Mouse (Mus musculus) embryonic stem cell, embryonic (primary cell): ENCODE results near the gene Mtcl1.

ENCODE experiments used
- CTCF ChIA-PET, 4 experiments: fragments of 300-600 bp in 2 of 4; fragments of 350-600 bp in 2 of 4; sonication (Branson Sonifier 250); formaldehyde crosslinking; loops; one replicate each; lab custom pipeline; 2022; ENCODE audit warnings: inconsistent platforms in 2 of 4; lab: Charles Lee
- POLR2A ChIA-PET, 4 experiments: fragments of 300-600 bp in 2 of 4; fragments of 350-600 bp in 2 of 4; sonication (Branson Sonifier 250); formaldehyde crosslinking; loops; one replicate each; lab custom pipeline; 2022; ENCODE audit warnings: antibody characterized with exemption in 4 of 4, inconsistent platforms in 1 of 4; lab: Charles Lee

The Mtcl1 gene

GRCm38 (mm10) chr17:66364525-66365292 is 84.8 kb downstream of the Mtcl1 start:
- POLR2A ChIA-PET, result interaction anchor here (0.6 to 3.3 kb wide), 27 partner anchors 10 to 172 kb away, joined by 3 to 20 read pairs (median 5); partner anchors contain the start of gene Mtcl1 (in 1 of the 4)
- CTCF ChIA-PET, result no interaction called here

GRCm38 (mm10) chr17:66363852-66364524 is 85.6 kb downstream of the Mtcl1 start:
- ChIA-PET CTCF (interaction anchor here in 1 of 4 experiments (1.4 kb wide), 1 partner anchor 86 kb away, joined by 3 read pairs; the partner anchor contains the start of gene Mtcl1), POLR2A (interaction anchor here (0.5 to 3.3 kb wide), 33 partner anchors 8 to 172 kb away, joined by 3 to 20 read pairs (median 5); partner anchors contain the start of gene Mtcl1 (in 1 of the 4))

- POLR2A ChIA-PET, result interaction anchor here (0.5 to 3.3 kb wide), 52 partner anchors 8 to 1339 kb away, joined by 3 to 20 read pairs (median 4); partner anchors contain the start of gene Mtcl1 (in 2 of the 4)
- CTCF ChIA-PET, result interaction anchor here in 3 of 4 experiments (0.5 to 1.4 kb wide), 6 partner anchors 8 to 238 kb away, joined by 3 to 5 read pairs (median 3); partner anchors contain the start of gene Mtcl1 (in 1 of the 3)
Measured at GRCm38 (mm10) chr17:66362287-66363016, 87.1 kb downstream of the Mtcl1 start.

- ChIA-PET POLR2A (interaction anchor here (0.5 to 3.2 kb wide), 31 partner anchors 8 to 703 kb away, joined by 3 to 15 read pairs (median 4); no protein-coding TSS in a partner anchor), CTCF (interaction anchor here in 3 of 4 experiments (0.6 kb wide), 3 partner anchors 76 to 1418 kb away, joined by 3 to 10 read pairs (median 5); no protein-coding TSS in a partner anchor)
Measured at GRCm38 (mm10) chr17:66358026-66358978, 91.2 kb downstream of the Mtcl1 start.

GRCm38 (mm10) chr17:66357171-66358025 is 92.2 kb downstream of the Mtcl1 start:
- ChIA-PET CTCF (interaction anchor here in 2 of 4 experiments (0.6 to 0.7 kb wide), 4 partner anchors 17 to 1419 kb away, joined by 5 to 10 read pairs (median 7); no protein-coding TSS in a partner anchor), POLR2A (interaction anchor here (0.6 to 3.2 kb wide), 31 partner anchors 8 to 702 kb away, joined by 3 to 15 read pairs (median 4); partner anchors contain the start of gene Mtcl1 (in 1 of the 4))

- ChIA-PET CTCF (interaction anchor here in 3 of 4 experiments (0.6 to 1.6 kb wide), 8 partner anchors 9 to 126 kb away, joined by 3 to 7 read pairs (median 4); partner anchors contain the start of gene Mtcl1 (in 1 of the 3)), POLR2A (interaction anchor here (0.5 to 2.6 kb wide), 58 partner anchors 8 to 814 kb away, joined by 3 to 17 read pairs (median 4); partner anchors contain the start of gene Mtcl1 (in 2 of the 4))
Measured at GRCm38 (mm10) chr17:66353907-66354306, 95.6 kb downstream of the Mtcl1 start.

- ChIA-PET CTCF (no interaction called here), POLR2A (interaction anchor here (0.6 to 3.0 kb wide), 19 partner anchors 8 to 901 kb away, joined by 3 to 14 read pairs (median 5); partner anchors contain the start of gene Mtcl1 (in 1 of the 4))
Measured at GRCm38 (mm10) chr17:66352847-66353643, 96.5 kb downstream of the Mtcl1 start.

GRCm38 (mm10) chr17:66352219-66352618 is 97.3 kb downstream of the Mtcl1 start:
- ChIA-PET CTCF (no interaction called here), POLR2A (interaction anchor here in 3 of 4 experiments (0.6 to 3.0 kb wide), 8 partner anchors 10 to 900 kb away, joined by 3 to 13 read pairs (median 4); no protein-coding TSS in a partner anchor)

GRCm38 (mm10) chr17:66350689-66351088 is 98.9 kb downstream of the Mtcl1 start:
- POLR2A ChIA-PET, result interaction anchor here in 2 of 4 experiments (0.8 to 3.3 kb wide), 9 partner anchors 10 to 169 kb away, joined by 3 to 13 read pairs (median 5); partner anchors contain the start of genes Mtcl1 (in 1 of the 2) and Rab12 (in 1 of the 2)

GRCm38 (mm10) chr17:66350127-66350526 is 99.4 kb downstream of the Mtcl1 start:
- ChIA-PET CTCF (interaction anchor here in 3 of 4 experiments (0.6 to 0.8 kb wide), 5 partner anchors 25 to 481 kb away, joined by 3 to 5 read pairs (median 3); no protein-coding TSS in a partner anchor), POLR2A (interaction anchor here in 2 of 4 experiments (0.6 to 3.3 kb wide), 11 partner anchors 8 to 169 kb away, joined by 3 to 13 read pairs (median 4); partner anchors contain the start of genes Mtcl1 (in 2 of the 2) and Rab12 (in 1 of the 2))

More at GRCm38 (mm10) chr17:66350689-66351088, 98.9 kb downstream of the Mtcl1 start:
- CTCF ChIA-PET, result interaction anchor here in 1 of 4 experiments (0.6 kb wide), 1 partner anchor 481 kb away, joined by 3 read pairs; no protein-coding TSS in a partner anchor

GRCm38 (mm10) chr17:66346378-66346777 is 103.2 kb downstream of the Mtcl1 start:
- CTCF ChIA-PET, result interaction anchor here in 1 of 4 experiments (0.5 to 0.9 kb wide), 3 partner anchors 10 to 125 kb away, joined by 3 to 5 read pairs (median 3); no protein-coding TSS in a partner anchor

GRCm38 (mm10) chr17:66345680-66346079 is 103.9 kb downstream of the Mtcl1 start:
- ChIA-PET CTCF (interaction anchor here (0.5 to 0.9 kb wide), 4 partner anchors 10 to 317 kb away, joined by 3 to 5 read pairs (median 4); no protein-coding TSS in a partner anchor), POLR2A (interaction anchor here in 3 of 4 experiments (0.6 to 3.2 kb wide), 23 partner anchors 9 to 159 kb away, joined by 3 to 14 read pairs (median 4); partner anchors contain the start of gene Mtcl1 (in 1 of the 3))

More at GRCm38 (mm10) chr17:66346378-66346777, 103.2 kb downstream of the Mtcl1 start:
- POLR2A ChIA-PET, result interaction anchor here in 3 of 4 experiments (0.5 to 3.2 kb wide), 29 partner anchors 8 to 158 kb away, joined by 3 to 14 read pairs (median 4); partner anchors contain the start of gene Mtcl1 (in 1 of the 3)

- POLR2A ChIA-PET, result interaction anchor here in 2 of 4 experiments (1.1 to 1.4 kb wide), 4 partner anchors 9 to 53 kb away, joined by 3 to 5 read pairs (median 4); no protein-coding TSS in a partner anchor
Measured at GRCm38 (mm10) chr17:66342932-66343331, 106.6 kb downstream of the Mtcl1 start.

GRCm38 (mm10) chr17:66341670-66342069 is 107.9 kb downstream of the Mtcl1 start:
- POLR2A ChIA-PET, result interaction anchor here in 2 of 4 experiments (0.7 to 2.4 kb wide), 5 partner anchors 12 to 77 kb away, joined by 3 to 9 read pairs (median 3); no protein-coding TSS in a partner anchor
- CTCF ChIA-PET, result no interaction called here

More at GRCm38 (mm10) chr17:66342932-66343331, 106.6 kb downstream of the Mtcl1 start:
- CTCF ChIA-PET, result interaction anchor here in 1 of 4 experiments (1.0 kb wide), 1 partner anchor 11 kb away, joined by 4 read pairs; no protein-coding TSS in a partner anchor
